Mouse (Mus musculus): Measurements from ENCODE around the gene Atp2b1.

Atp2b1 gene

DNA sequence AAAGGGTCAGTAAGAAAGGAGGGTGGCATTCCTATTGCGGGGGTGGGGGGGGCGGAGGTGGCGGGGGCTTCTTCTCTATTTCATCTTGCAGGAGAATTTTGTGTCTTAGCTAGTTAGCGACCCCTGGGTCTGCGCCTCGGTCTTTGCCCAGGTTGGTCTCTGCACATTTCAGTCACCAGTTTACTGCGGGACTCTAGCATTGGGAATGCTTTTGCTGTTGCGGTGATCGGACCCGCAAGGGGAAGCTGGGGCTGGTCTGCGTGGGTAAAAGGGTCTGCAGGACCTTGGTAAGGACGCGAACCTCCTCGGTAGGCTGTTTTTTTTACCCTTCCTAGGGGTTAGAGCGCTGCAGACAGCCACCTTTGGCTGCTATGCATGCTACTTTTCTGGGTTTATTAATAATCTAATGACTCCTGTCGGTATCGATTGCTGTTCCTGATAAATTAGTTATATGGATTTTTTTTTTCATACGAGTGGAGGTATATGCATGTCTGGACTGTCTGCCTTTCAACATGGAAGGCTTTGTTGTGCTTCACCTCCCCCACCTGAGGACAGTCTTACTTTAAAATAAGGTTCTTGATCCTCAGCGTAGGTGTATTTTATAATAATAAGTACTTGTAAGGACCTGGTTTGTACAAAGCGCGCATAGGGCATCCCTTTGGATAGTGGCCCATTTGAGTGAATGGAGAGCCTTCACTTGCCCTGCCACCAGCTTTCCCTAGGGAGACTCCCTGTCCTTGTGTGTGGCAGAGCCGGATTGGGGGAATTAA lies 2.0 kb downstream of the Atp2b1 start:
- peak; percentile 44 for DNase-seq (ENCODE audit: low read depth)

GRCm38 (mm10) chr10:98916781-98917340 lies 2.7 kb downstream of the Atp2b1 start:
- no peak for DNase-seq (ENCODE audit: low read depth)

GRCm38 (mm10) chr10:98925081-98925480 lies 10.9 kb downstream of the Atp2b1 start:
- no peak for DNase-seq (ENCODE audit: low read depth)

DNA sequence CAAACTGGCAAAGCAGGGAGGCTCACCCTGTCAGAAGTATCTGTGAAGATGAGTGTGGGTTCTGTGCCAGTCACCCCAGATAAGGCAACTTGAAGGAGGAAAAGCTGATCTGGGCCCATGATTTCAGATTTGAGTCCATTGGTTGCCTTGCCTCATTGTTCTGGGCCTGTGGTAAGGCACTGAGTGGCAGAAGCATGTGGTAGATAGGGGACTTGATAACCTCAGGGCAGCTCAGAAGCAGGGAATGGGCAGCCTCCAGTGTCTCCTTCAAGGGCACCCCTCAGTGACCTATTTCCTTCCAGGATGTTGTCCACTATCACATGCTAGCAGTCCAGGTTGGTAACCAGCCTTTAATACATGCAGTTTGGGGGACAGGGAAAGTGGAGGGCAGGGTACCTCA lies 12.8 kb downstream of the Atp2b1 start:
- no peak for DNase-seq (ENCODE audit: low read depth)

GRCm38 (mm10) chr10:98929444-98929843 lies 15.2 kb downstream of the Atp2b1 start:
- DNase-seq (ENCODE audit: low read depth), result no peak

DNA sequence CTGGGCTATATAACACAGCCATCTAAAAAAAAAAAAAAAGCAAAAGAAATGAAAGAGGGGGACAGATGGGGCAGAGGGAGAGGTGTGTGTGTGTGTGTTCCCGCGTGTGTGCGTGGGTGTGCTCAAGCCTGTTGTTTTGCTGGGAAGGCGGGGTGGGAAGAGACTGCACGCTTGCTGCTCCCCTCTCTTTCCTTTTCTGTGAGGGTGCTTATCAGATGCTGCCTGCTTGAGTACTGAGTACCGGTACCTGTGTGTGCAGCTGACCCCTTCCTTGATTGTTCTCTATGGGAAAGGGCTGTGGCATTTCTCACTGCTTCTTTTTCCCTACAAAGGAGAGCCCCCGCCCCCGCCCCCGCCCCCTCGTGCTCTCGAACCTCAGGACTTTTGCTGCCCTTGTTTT lies 15.9 kb downstream of the Atp2b1 start:
- DNase-seq (ENCODE audit: low read depth), result no peak

- DNase-seq (ENCODE audit: low read depth), result no peak
Observed at GRCm38 (mm10) chr10:98940137-98940536, 25.9 kb downstream of the Atp2b1 start.

GRCm38 (mm10) chr10:98940799-98941198 lies 26.6 kb downstream of the Atp2b1 start:
- DNase-seq (ENCODE audit: low read depth), result no peak

GRCm38 (mm10) chr10:98941991-98942390 lies 27.8 kb downstream of the Atp2b1 start:
- no peak for DNase-seq (ENCODE audit: low read depth)

DNA sequence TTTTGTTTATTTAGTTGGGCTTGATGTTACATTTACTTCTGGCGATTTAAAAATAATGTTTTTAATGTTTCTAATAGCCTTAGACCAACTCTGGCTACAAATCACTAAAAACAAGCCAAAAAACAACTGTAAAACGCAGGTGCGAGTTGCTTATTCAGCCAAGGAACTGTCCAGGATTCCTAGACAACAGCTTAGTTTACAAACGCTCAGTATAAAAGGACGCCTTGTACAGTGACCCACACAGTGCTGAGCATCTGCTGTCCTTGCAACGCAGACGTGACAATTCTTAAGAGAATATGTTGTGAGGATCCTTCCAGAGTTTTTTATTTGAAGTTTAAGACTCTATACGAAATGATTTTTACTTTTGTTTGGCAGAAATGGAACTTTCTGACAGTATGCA lies 28.8 kb downstream of the Atp2b1 start:
- no peak for DNase-seq (ENCODE audit: low read depth)

DNA sequence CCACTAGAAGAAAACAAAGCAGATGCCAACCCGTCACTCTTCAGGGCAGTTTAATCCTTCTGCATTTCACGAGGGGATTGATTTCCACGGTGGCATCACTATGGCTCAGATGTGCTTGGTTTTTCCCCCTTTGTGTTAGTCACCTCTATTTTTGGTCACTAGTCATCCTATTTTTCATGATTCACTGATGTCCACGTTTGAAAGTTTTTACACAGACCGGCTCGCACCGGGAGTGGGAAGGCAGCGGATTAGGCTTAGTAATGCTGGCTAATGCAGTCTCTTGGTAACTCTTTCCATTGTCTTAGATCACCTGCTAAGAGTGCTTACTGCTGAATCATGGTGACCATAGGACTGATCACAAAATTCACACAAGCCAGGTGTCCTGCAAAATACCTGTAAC lies 29.7 kb downstream of the Atp2b1 start:
- no peak for DNase-seq (ENCODE audit: low read depth)

GRCm38 (mm10) chr10:98946031-98946791 lies 32.0 kb downstream of the Atp2b1 start:
- no peak for DNase-seq (ENCODE audit: low read depth)

DNA sequence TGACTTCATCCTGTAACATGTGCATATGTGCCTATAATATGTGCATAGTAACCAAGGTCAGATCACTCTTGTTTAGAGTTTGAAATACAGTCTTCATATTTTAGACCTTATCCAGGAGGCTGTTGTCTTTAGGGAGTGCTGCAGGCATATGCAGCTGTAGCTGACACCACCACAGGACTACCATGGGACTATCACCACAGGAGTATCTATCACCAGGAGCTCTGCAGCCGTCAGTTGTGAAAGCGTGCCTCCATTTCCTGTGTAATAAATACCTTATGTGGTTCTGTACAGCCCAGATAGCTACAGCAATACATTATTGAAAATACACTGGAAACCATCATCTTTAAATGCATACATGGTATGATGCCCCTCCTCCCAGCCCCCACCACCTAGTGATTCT lies 33.0 kb downstream of the Atp2b1 start:
- no peak for DNase-seq (ENCODE audit: low read depth)

GRCm38 (mm10) chr10:98948096-98948495 lies 33.9 kb downstream of the Atp2b1 start:
- DNase-seq (ENCODE audit: low read depth), result peak; percentile 59

DNA sequence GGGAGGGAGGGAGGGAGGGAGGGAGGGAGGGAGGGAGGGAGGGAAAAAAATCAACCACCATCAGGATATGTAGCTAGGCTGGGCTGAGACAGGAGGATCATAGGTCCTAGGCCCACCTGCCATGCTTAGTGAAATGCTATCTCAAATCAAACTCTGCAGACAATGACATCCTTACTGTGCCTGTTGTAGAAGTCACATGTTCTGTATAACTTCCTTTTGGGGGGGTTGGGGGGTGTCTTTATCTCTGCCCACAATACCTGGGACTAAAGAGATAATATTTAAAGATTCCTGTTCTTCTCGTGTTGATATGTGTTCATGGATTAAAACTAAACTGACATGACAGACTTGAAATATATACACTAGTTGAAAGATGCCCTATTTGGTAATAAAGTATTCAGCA lies 35.5 kb downstream of the Atp2b1 start:
- no peak for DNase-seq (ENCODE audit: low read depth)

- DNase-seq (ENCODE audit: low read depth), result no peak
Observed at GRCm38 (mm10) chr10:98951286-98952270, 37.4 kb downstream of the Atp2b1 start.

DNA sequence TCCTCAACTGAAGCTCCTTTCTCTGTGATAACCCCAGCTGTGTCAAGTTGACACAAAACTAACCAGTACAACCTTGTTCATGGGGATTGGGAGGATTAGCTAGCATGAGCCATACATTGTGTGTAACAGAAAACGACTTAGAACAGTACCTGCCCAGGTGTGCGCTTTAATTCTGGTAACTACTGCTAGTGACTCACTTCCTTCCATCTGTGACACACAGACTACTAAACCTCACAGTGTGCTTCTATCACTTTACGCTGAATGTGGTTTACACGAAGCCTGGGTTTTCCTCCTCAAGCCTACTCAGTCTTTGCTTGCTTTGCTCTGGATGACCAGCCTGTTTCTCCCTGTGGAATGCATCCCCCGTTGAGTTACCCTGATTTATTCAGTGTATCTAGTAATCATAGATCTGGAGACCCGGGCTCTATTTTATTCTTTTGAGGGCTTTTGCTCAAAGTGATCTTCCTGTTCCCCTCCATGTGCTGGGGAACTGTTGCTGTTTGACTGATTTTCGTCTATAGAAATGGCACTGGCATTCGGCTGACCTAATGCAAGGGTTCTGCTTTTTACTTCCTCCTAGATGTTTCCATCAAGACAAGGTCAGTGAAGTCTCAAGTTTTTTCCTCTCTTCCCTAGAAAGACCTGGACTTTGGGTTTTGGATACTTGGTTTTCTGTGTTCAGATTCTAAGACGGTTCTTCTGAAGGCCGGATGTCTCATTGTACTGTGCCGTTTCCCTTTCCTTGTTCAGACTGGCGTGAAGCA lies 40.2 kb downstream of the Atp2b1 start:
- DNase-seq (ENCODE audit: low read depth), result no peak

DNA sequence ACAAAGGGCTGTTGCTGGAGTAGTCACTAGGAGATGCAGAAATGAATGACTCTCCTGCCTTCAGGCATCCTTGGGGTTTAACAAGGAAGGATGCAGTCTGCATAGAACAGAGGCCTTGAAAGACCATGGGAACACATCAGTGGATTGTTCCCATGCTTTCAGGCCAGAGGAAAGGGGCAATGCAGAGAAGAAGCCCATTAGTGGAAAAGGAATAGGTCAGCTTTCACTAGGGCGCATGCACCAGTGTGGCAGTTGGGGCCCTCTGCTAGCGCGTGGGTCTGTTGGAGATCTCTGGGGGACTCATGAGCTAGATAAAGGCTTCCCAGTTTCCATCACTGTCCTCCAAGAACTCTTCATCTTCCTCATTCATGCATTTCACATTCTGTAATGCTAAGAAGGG lies 41.9 kb downstream of the Atp2b1 start:
- DNase-seq (ENCODE audit: low read depth), result no peak

DNA sequence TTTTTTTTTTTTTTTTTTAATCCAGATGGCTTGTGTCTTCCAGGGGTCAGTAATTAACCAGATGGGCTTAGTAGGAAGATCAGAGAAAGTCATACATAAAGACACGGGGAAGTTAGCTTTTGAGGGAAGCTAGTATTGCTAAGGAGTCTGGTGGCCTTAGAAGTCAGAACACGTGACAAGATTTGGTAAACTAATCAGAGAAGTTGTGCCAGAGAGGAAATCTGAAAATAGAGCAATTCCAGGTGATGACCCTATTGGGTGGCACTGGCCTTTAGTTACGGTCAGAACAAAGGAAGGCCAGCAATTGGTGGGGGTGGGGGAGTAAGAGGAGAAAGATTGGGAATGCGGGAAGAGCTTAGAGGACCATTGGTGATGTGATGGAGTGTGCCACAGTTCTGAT lies 44.5 kb downstream of the Atp2b1 start:
- no peak for DNase-seq (ENCODE audit: low read depth)

DNA sequence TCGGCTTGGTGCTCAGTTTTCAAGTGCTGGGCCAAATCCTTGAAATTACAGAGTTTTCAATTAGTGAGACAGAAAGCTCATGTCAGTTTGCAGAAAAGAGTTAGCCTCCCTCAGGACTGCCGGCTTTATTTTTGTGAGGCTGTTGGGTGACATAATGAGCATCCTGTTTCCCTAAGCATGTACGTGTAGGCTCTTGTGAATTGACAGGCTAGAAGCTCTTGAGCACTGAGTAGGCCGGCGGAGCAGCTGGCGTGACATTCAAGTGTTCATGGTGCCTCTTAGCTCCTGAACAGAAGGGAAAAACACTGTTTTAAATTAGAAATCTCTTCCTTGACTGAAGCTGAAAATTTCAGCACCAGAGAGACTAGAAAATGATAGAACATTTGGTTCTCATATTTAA lies 45.2 kb downstream of the Atp2b1 start:
- DNase-seq (ENCODE audit: low read depth), result no peak

DNA sequence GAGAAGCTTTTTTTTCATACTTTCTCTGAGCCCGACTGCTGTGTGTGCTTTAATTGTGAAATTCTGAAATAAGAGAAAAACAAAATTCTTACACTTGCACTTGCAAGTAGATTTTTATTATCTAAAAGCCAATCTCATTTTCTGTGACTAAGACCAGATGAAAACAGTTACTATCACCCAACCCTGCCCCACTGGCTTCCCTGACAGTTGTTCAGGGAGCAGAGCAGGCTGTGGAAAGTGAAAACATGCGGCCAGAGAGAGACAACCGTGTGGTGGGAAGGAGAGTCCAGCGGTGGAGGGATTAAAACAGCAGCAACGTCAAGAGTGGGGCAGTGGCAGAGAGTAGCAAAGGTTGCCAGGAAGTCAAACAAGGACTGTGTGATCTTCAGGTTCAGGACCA lies 46.7 kb downstream of the Atp2b1 start:
- no peak for DNase-seq (ENCODE audit: low read depth)
